Mouse (Mus musculus) embryonic facial prominence, embryonic 15.5 days (tissue): ENCODE results near the gene Hpf1. TPM values are rescaled to one million over a fixed set of nuclear protein-coding genes. Genes with fewer than 3 reads are reported as not detected.

ENCODE experiments used
- ATAC-seq: fragments of 200-750 bp; cut with Nextera tagmentation; 2 replicates; pipeline ENCODE4 v1.8.0; 2017; ENCODE audit warnings: low read depth, moderate TSS enrichment; ENCODE audit not compliant: insufficient number of reproducible peaks, low FRiP score, low TSS enrichment
- H3K27ac ChIP-seq: fragments of 300-500 bp; sonication (generic); replicated peaks from 2 replicates; pipeline ENCODE4 v1.5.1; 2015; ENCODE audit warnings: mild to moderate bottlenecking, inconsistent platforms
- H3K27me3 ChIP-seq: fragments of 300-500 bp; sonication (generic); 2 replicates; pipeline ENCODE4 v1.6.1; 2015; ENCODE audit warnings: inconsistent platforms
- H3K36me3 ChIP-seq: fragments of 300-500 bp; sonication (generic); 2 replicates; pipeline ENCODE4 v1.6.1; 2015; ENCODE audit warnings: mild to moderate bottlenecking, inconsistent platforms
- H3K4me1 ChIP-seq: fragments of 300-500 bp; sonication (generic); 2 replicates; pipeline ENCODE4 v1.6.1; 2015; ENCODE audit warnings: inconsistent platforms
- H3K4me2 ChIP-seq: fragments of 300-500 bp; sonication (generic); replicated peaks from 2 replicates; pipeline ENCODE4 v1.6.1; 2015; ENCODE audit warnings: mild to moderate bottlenecking, inconsistent platforms
- H3K4me3 ChIP-seq: fragments of 300-500 bp; sonication (generic); replicated peaks from 2 replicates; pipeline ENCODE4 v1.5.1; 2015; ENCODE audit warnings: mild to moderate bottlenecking, inconsistent platforms
- H3K9ac ChIP-seq: fragments of 300-500 bp; sonication (generic); 2 replicates; pipeline ENCODE4 v1.6.1; 2015; ENCODE audit warnings: inconsistent platforms
- H3K9me3 ChIP-seq: fragments of 300-500 bp; sonication (generic); replicated peaks from 2 replicates; pipeline ENCODE4 v1.6.1; 2016; ENCODE audit warnings: inconsistent platforms
- WGBS: fragments of 180-500 bp; shearing (Covaris S2); methylation state at CpG from one replicate; pipeline ENCODE4 v1.1.7; 2015; 5-methylcytosine and 5-hydroxymethylcytosine counted together
- polyA plus RNA-seq: library from polyadenylated mRNA; unstranded; fragments of >200 nt; fragmentation: Nextera tagmentation; extraction: Ambion mirVana; gene quantifications from 2 replicates; pipeline ENCODE4 v1.2.1, GENCODE M21; 2015

Gene Hpf1
- polyA plus RNA-seq, 1 experiment from 2014 or later: 85.4 TPM

DNA sequence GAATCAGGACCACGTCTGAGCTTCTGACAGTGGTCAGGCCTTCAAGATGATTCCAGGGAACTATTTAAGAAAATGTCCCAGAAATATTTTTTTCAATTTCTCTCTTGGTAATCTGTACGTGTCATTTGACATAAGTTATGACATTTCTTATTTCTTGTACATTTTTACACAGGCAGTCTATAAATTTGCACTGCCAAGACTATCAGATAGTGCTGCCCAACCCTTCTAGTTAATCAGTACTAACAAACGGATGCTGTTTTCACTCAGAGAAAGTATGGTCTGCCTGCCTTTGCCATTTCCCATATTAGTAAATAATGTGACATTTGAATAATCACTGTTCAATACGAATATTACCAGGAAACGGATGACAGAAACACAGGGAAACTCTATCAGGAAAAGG lies 62.6 kb downstream of the Hpf1 start:
- no peak overlapping the region for H3K4me3 ChIP-seq
- H3K4me1 ChIP-seq: peaks cover 9% of the 10 kb centered on the region
- ATAC-seq: no peak
- H3K27me3 ChIP-seq: no peaks in the 10 kb centered on the region
- no peak overlapping the region for H3K9ac ChIP-seq
- no peak overlapping the region for H3K27ac ChIP-seq
- no peak overlapping the region for H3K4me2 ChIP-seq
- H3K9me3 ChIP-seq: no peaks in the 10 kb centered on the region
- 66% methylated on average over 5 of the region's 5 CpGs for WGBS
- H3K36me3 ChIP-seq: no peaks in the 10 kb centered on the region

GRCm38 (mm10) chr8:60954281-60955014 lies 64.2 kb downstream of the Hpf1 start:
- Histone ChIP-seq H3K27ac (peak overlapping the region; percentile 84), H3K27me3 (no peaks in the 10 kb centered on the region), H3K9ac (peak overlapping the region; percentile 31), H3K4me3 (peak overlapping the region; percentile 46), H3K36me3 (no peaks in the 10 kb centered on the region), H3K4me1 (peaks cover 9% of the 10 kb centered on the region), H3K4me2 (peak overlapping the region; percentile 61), H3K9me3 (no peaks in the 10 kb centered on the region)
- 1% methylated on average over 15 of the region's 15 CpGs for WGBS
- ATAC-seq: peak; percentile 94

DNA sequence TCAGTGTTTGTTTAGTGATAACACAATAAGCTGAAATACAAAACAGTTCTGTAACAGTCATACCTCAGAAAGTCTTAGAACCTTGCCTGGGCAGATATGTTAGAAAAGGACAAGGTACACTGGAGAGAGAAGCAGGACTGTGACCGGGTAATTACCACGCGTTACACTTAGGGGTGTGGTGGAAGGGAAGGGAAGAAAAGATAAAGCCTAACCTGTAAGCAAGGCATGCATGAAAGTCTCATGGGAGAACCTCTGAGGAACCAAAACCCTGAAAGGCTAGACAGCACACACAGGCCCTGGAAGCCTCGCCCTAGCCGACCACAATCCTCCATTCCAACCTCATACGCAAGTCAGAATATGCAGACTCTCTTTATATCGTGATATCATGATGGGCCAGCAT lies 66.6 kb downstream of the Hpf1 start:
- Histone ChIP-seq H3K4me3 (no peak overlapping the region), H3K27me3 (no peaks in the 10 kb centered on the region), H3K4me2 (no peak overlapping the region), H3K9ac (no peak overlapping the region), H3K27ac (0 out of 2 replicates have a peak overlapping the region, but pooled peaks have one; percentile 17), H3K36me3 (no peaks in the 10 kb centered on the region), H3K4me1 (peaks cover 6% of the 10 kb centered on the region; the same call in 1 of the 2 replicates), H3K9me3 (no peaks in the 10 kb centered on the region)
- no peak for ATAC-seq
- WGBS: 74% methylated on average over 7 of the region's 7 CpGs

Other genes with a start within 250 kb of the Hpf1 start
- 16.4 and 17.3 TPM in 2 replicates for gene Clcn3, start 92.9 kb downstream of the Hpf1 start, polyA plus RNA-seq
- 19.8 and 20.2 TPM in 2 replicates for gene Nek1, start 102.8 kb downstream of the Hpf1 start, polyA plus RNA-seq